Mouse (Mus musculus) forelimb bud, embryonic 11.5 days (tissue): Measurements from ENCODE around the gene Rps26.
"Not testable (repeated sequence)": the region's sequence is repeated elsewhere in the genome, so short reads cannot be mapped to it uniquely, and the experiment has no call there.

ENCODE experiments used
- DNase-seq: peaks from one replicate; pipeline ENCODE4 v3.0.0-alpha.2; 2012; ENCODE audit warnings: low read depth, low spot score

Rps26 gene

DNA sequence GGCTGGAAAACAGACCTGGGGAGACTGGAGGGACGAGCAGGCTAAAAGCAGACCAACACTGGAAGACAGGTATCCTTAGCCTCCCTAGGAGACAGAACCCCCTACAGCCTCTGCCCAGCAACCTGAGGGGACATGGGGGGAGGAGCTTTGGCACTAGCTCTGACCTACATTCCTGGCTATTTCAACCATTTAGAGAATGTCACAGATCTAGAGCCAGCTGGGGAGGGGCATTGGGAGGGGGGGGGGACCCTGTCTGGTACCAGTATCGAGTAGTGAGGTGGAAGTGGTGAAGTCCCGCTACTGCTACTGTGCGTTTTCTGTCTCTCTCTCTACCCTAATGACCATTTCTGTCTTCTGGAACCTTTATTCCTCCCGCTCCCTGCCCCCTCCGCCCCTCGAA lies 15.3 kb upstream of the Rps26 start:
- DNase-seq, result no peak

GRCm38 (mm10) chr10:128640891-128641290 lies 14.3 kb upstream of the Rps26 start:
- no peak for DNase-seq

- DNase-seq, result no peak
These were observed 13.5 kb upstream of the Rps26 start for GRCm38 (mm10) chr10:128639999-128640398.

GRCm38 (mm10) chr10:128637011-128637410 lies 10.5 kb upstream of the Rps26 start:
- no peak for DNase-seq

DNA sequence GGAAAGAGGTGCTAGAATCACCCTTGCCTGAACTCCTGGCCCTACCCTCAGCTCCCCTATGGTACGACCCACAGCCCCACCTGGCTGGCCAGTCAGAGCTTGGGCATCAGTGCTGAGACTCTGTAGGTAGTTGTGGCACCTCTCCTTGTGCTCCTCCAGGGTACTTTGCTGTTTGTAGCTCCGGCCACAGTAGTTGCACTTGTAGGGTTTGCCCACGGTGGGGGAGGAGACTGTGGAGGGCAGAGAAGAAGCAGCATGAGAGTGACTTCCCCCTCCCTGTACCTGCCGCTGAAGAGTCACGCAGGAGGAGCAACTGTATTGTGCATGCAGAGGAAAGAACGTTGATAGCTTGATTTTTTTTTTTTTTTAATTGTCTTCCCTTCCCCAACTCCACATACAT lies 10.0 kb upstream of the Rps26 start:
- DNase-seq, result no peak

DNA sequence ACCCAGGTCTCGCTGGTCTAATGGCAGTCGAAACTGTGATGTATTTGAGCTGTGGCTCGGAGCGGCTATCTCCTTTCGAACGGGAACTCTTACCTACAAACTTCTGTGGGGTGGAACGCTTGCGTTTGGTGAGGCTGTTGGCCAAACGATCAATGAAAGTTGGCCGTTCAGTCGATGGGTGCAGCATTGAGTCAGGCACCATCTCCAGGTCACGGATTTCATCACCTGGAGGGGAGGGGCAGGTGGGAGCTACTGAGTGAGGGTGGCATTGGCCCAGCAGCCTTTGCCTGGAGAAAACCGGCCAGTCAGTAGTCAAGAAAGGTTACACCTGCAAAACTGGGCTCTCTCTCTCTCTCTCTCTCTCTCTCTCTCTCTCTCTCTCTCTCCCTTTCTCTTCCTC lies 9.2 kb upstream of the Rps26 start:
- no peak for DNase-seq

DNA sequence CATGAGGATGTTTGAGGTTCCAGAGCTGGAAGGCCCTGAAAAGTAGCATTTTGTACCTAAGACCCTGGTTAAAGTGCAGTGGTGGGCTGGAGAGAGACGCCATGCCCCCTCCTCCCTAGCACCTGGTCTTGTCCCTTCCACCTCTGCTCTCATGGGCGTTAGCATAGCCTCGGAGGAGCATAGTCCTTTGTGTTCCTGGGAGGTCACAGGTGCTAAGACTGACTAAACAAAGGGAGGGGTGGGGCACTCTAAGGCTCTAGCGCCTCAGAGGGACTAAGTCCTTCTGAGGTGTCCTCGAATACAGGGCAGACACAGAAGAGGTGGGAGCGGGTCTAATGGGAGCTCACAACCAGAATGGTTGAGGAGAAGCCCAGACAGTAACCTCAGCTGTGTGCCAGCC lies 5.0 kb upstream of the Rps26 start:
- no peak for DNase-seq

DNA sequence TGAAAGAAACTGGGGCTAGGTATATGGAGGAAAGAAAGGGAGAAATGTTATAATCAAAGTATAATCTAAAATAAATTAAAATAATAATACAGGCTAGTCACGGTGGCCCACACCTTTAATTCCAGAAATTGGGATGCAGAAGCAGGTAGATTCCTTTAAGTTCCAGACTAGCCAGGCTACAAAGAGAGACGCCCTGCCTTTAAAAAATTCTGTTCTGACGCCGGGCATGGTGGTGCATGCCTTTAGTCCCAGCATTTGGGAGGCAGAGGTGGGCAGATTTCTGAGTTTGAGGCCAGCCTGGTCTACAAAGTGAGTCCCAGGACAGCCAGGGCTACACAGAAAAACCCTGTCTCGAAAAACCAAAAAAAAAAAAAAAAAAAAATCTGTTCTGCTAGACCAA lies 3.8 kb upstream of the Rps26 start:
- DNase-seq, result not testable (repeated sequence)

DNA sequence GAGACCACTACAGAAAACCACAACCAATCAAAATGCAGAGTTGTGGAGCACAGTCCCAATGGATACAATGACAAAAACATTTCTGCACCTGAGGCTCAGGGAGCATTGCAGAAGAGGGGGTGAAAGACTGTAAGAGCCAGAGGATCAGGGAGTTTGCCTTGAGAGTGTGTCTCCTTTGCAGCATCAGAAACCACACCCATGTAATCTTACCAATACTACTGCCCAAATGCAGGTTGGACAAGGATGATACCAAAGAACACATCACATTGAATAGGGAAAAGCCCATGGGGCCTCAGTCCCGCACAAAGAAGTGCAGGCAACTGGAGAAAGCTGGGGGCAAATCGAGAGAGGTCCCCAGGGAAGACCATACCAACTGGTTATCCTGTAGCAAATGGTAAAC lies 3.2 kb upstream of the Rps26 start:
- DNase-seq, result no peak

DNA sequence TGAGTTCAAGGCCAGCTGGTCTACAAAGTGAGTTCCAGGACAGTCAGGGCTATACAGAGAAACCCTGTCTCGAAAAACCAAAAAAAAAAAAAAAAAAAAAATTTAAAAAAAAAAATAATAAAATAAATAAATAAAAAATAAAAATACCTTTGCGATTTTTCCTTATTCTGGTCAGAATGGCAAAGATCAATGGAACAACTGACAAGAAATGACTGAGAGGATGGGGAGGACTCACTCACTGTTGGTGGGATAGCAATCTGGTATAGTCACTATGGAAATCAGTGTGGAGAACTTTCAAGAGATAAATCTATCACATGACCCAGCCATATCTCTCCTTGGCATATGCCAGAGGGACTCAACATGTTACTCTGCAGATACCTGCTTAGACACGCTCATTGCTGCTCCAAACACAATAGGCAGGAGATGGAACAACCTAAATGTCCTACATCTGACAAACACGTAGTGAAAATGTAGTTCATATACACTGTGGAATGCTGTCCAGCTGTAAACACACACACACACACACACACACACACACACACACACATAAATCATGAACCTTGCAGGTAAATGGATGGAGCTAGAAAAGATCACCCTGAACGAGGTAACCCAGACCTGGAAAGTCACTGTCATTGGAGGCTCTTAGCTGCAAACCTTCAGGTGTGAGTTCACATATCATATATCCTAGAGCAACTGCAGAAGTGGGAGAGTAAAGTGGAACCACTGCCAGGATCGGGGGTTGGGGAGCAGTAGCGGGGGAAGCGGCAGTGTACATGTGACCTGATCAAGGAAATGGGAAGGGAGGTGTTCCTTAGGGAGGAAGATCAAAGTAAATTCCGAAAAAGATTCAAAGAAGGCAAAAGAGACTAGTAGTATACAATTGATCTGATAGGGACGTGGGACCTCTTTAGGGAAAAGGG lies 1.1 kb upstream of the Rps26 start:
- DNase-seq, result no peak

DNA sequence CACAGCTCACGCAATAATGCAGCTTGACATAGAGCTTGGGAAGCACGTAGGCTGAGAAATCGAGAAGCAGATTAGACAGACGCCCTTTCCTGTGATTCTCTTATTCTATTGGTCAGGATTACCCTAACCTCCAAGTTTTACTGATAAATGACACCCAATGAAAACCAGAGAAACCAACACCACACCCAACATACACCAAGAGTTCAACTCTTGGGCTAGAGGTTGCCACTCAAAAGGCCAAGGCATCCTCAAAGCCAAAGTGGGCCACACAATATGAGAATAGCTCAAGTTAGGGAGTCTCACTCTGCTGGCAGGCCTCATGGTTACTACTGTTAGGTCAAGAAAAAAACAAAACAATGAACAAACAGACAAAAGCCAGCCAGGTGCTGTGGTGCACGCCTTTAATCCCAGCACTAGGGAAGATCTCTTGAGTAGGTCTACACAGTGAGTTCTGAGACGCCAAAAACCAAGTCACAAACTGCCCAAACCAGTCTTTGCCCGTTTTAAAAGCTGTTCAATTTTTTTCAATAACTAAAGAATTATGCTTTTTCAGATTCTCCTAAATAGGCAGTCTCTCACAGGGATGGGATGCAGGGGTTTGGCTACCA lies 1.2 kb downstream of the Rps26 start:
- no peak for DNase-seq

DNA sequence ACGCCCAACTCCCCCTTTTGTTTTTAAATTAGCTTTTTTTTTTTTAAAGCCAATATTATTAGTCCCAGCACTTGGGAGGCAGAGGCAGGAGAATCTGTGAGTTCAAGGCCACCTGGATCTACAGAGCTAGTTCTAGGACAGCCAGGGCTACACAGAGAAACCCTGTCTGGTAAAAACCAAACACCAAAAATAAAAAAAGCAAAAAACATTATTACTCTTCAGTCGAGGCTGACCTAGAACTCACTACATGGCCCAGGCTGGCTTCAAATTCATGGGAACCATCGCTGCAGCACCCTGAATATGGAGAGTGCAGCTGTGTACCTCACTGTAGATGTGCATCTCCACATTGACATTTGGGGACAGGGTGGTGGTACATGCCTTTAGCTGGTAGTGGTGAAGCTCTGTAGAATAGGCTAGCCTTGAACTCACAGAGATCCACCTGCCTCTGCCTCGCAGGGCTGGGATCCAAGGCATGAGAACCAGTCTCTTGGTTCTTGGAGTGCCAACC lies 3.4 kb downstream of the Rps26 start:
- DNase-seq, result not testable (repeated sequence)

- no peak for DNase-seq
These were observed 3.8 kb downstream of the Rps26 start for GRCm38 (mm10) chr10:128622702-128623101.

GRCm38 (mm10) chr10:128621986-128622520 lies 4.5 kb downstream of the Rps26 start:
- no peak for DNase-seq

GRCm38 (mm10) chr10:128620241-128620640 lies 6.3 kb downstream of the Rps26 start:
- DNase-seq, result no peak

DNA sequence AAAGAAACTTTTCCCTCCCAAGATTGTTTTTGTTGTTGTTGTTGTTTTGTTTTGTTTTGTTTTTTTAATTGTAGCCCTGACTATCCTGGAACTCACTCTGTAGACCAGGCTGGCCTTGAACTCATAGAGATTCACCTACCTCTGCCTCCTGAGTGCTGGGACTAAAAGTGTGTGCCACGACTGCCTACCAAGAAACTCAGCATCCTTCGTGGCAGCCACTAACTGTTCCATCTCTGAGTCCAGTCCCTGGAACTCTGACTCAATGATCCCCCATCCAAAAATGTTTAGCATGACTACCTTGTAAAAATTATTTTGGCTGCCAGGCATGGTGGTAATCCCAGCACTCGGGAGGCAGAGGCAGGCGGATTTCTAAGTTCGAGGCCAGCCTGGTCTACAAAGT lies 7.4 kb downstream of the Rps26 start:
- not testable (repeated sequence) for DNase-seq

DNA sequence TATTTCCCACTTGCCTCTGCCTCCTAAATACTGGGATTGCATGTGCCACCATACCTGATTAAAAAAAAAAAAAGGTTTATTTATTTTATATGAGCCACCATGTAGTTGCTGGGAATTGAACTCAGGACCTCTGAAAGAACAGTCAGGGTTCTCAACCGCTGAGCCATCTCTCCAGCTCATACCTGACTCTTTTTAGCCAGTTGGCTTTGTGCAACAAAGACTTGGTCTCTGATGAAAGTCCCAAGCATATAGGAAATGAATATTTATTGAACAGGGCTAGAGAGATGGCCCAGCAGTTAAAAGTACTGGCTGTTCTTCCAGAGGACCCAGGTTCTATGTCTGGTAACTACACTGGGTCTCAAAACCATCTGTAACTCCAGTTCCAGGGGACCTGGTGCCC lies 8.0 kb downstream of the Rps26 start:
- no peak for DNase-seq

- DNase-seq, result not testable (repeated sequence)
These were observed 10.6 kb downstream of the Rps26 start for GRCm38 (mm10) chr10:128615798-128616448.

- DNase-seq, result no peak
These were observed 11.6 kb downstream of the Rps26 start for GRCm38 (mm10) chr10:128614934-128615333.

DNA sequence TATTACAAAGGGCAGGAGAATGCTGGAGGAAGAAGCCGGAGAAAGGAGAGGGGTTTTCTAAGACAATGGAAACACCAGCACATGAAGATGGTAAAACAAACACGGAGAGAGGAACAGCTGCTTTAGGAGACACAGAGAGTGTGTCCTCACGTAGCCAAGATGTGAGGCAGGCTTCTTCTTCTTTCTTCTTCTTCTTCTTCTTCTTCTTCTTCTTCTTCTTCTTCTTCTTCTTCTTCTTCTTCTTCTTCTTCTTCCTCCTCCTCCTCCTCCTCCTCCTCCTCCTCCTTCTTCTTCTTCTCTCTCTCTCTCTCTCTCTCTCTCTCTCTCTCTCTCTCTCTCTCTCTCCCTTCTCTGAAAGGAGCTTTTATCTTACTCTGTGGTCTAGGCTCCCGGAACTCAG lies 12.7 kb downstream of the Rps26 start:
- DNase-seq, result not testable (repeated sequence)

GRCm38 (mm10) chr10:128613154-128613440 lies 13.4 kb downstream of the Rps26 start:
- no peak for DNase-seq

GRCm38 (mm10) chr10:128612433-128613153 lies 14.0 kb downstream of the Rps26 start:
- peak; percentile 80 for DNase-seq
